Mouse (Mus musculus): Measurements from ENCODE around the gene Slc26a3. TPM values are rescaled to one million over a fixed set of nuclear protein-coding genes. Genes with fewer than 3 reads are reported as not detected.
"Not testable (repeated sequence)": the region's sequence is repeated elsewhere in the genome, so short reads cannot be mapped to it uniquely, and the experiment has no call there.

Gene Slc26a3
- total and polyA plus RNA-seq, 2 experiments, result 0.09 to 0.37 TPM

- H3K4me3 ChIP-seq (ENCODE audit: insufficient read depth, low read depth, low read length); H3K79me2 ChIP-seq (ENCODE audit: control insufficient read depth, insufficient read depth, low read length); H3K27ac ChIP-seq (replicated peaks; ENCODE audit: insufficient read depth, low read depth, low read length); H3K36me3 ChIP-seq (ENCODE audit: control insufficient read depth, insufficient read depth, low read length); H3K9ac ChIP-seq (ENCODE audit: low read depth, low read length); H3K27me3 ChIP-seq (ENCODE audit: control insufficient read depth, insufficient read depth, low read length); H3K4me1 ChIP-seq (ENCODE audit: control insufficient read depth, insufficient read depth, low read length); DNase-seq (ENCODE audit: extremely low read depth, low read depth, low spot score): not testable (repeated sequence)
- WGBS, result 42% methylated on average over 3 of the region's 3 CpGs
- TF ChIP-seq CTCF (IDR thresholded peaks at IDR 0.05; ENCODE audit: low read depth, low read length), result peak; percentile 68
These were observed 69.6 kb downstream of the Slc26a3 start for GRCm38 (mm10) chr12:31460270-31460669.

GRCm38 (mm10) chr12:31461371-31461770 is 70.7 kb downstream of the Slc26a3 start:
- no peaks in the 10 kb centered on the region for H3K27me3 ChIP-seq (ENCODE audit: control insufficient read depth, insufficient read depth, low read length)
- H3K79me2 ChIP-seq (ENCODE audit: control insufficient read depth, insufficient read depth, low read length), result no peaks in the 10 kb centered on the region
- H3K9ac ChIP-seq (ENCODE audit: low read depth, low read length), result no peak overlapping the region
- H3K36me3 ChIP-seq (ENCODE audit: control insufficient read depth, insufficient read depth, low read length), result no peaks in the 10 kb centered on the region
- TF ChIP-seq CTCF (IDR thresholded peaks at IDR 0.05; ENCODE audit: low read depth, low read length) (no peak), POLR2A (IDR thresholded peaks at IDR 0.05; ENCODE audit: extremely low read depth, insufficient read depth, low read length) (no peak)
- no peak overlapping the region for H3K27ac ChIP-seq (replicated peaks; ENCODE audit: insufficient read depth, low read depth, low read length)
- H3K4me3 ChIP-seq (ENCODE audit: insufficient read depth, low read depth, low read length), result no peak overlapping the region
- DNase-seq (ENCODE audit: extremely low read depth, low read depth, low spot score), result no peak
- H3K4me1 ChIP-seq (ENCODE audit: control insufficient read depth, insufficient read depth, low read length), result no peaks in the 10 kb centered on the region
- 93% methylated on average over 9 of the region's 9 CpGs for WGBS

GRCm38 (mm10) chr12:31462615-31463014 is 71.9 kb downstream of the Slc26a3 start:
- H3K36me3 ChIP-seq (ENCODE audit: control insufficient read depth, insufficient read depth, low read length), result no peaks in the 10 kb centered on the region
- no peak overlapping the region for H3K27ac ChIP-seq (replicated peaks; ENCODE audit: insufficient read depth, low read depth, low read length)
- H3K9ac ChIP-seq (ENCODE audit: low read depth, low read length), result no peak overlapping the region
- DNase-seq (ENCODE audit: extremely low read depth, low read depth, low spot score), result no peak
- 83% methylated on average over 4 of the region's 4 CpGs for WGBS
- H3K4me3 ChIP-seq (ENCODE audit: insufficient read depth, low read depth, low read length), result no peak overlapping the region
- H3K79me2 ChIP-seq (ENCODE audit: control insufficient read depth, insufficient read depth, low read length), result no peaks in the 10 kb centered on the region
- H3K4me1 ChIP-seq (ENCODE audit: control insufficient read depth, insufficient read depth, low read length), result no peaks in the 10 kb centered on the region
- no peaks in the 10 kb centered on the region for H3K27me3 ChIP-seq (ENCODE audit: control insufficient read depth, insufficient read depth, low read length)
- TF ChIP-seq CTCF (IDR thresholded peaks at IDR 0.05; ENCODE audit: low read depth, low read length) (no peak), POLR2A (IDR thresholded peaks at IDR 0.05; ENCODE audit: extremely low read depth, insufficient read depth, low read length) (no peak)

GRCm38 (mm10) chr12:31478182-31478581 is 87.5 kb downstream of the Slc26a3 start:
- not testable (repeated sequence) for DNase-seq (ENCODE audit: extremely low read depth, low read depth, low spot score)
- 96% methylated on average over 5 of the region's 6 CpGs for WGBS

GRCm38 (mm10) chr12:31486431-31486830 is 95.8 kb downstream of the Slc26a3 start:
- H3K4me3 ChIP-seq (ENCODE audit: insufficient read depth, low read depth, low read length), result no peak overlapping the region
- H3K27me3 ChIP-seq (ENCODE audit: control insufficient read depth, insufficient read depth, low read length), result no peaks in the 10 kb centered on the region
- no peak overlapping the region for H3K27ac ChIP-seq (replicated peaks; ENCODE audit: insufficient read depth, low read depth, low read length)
- H3K4me1 ChIP-seq (ENCODE audit: control insufficient read depth, insufficient read depth, low read length), result no peaks in the 10 kb centered on the region
- H3K36me3 ChIP-seq (ENCODE audit: control insufficient read depth, insufficient read depth, low read length), result peaks cover 32% of the 10 kb centered on the region
- WGBS, result 44% methylated on average over 6 of the region's 6 CpGs
- TF ChIP-seq POLR2A (IDR thresholded peaks at IDR 0.05; ENCODE audit: extremely low read depth, insufficient read depth, low read length) (no peak), CTCF (IDR thresholded peaks at IDR 0.05; ENCODE audit: low read depth, low read length) (no peak)
- H3K9ac ChIP-seq (ENCODE audit: low read depth, low read length), result no peak overlapping the region
- peak; percentile 32 for DNase-seq (ENCODE audit: extremely low read depth, low read depth, low spot score)
- no peaks in the 10 kb centered on the region for H3K79me2 ChIP-seq (ENCODE audit: control insufficient read depth, insufficient read depth, low read length)

More at GRCm38 (mm10) chr12:31478182-31478581, 87.5 kb downstream of the Slc26a3 start:
- H3K4me3 ChIP-seq (ENCODE audit: insufficient read depth, low read depth, low read length); H3K27me3 ChIP-seq (ENCODE audit: control insufficient read depth, insufficient read depth, low read length); H3K36me3 ChIP-seq (ENCODE audit: control insufficient read depth, insufficient read depth, low read length); H3K79me2 ChIP-seq (ENCODE audit: control insufficient read depth, insufficient read depth, low read length); H3K9ac ChIP-seq (ENCODE audit: low read depth, low read length); H3K4me1 ChIP-seq (ENCODE audit: control insufficient read depth, insufficient read depth, low read length); H3K27ac ChIP-seq (replicated peaks; ENCODE audit: insufficient read depth, low read depth, low read length): not testable (repeated sequence)

GRCm38 (mm10) chr12:31498936-31499313 is 108.3 kb downstream of the Slc26a3 start:
- WGBS, result under 1% methylated on average over 25 of the region's 25 CpGs

More at GRCm38 (mm10) chr12:31498936-31499313, 108.3 kb downstream of the Slc26a3 start:
- TF ChIP-seq POLR2A (IDR thresholded peaks at IDR 0.05; ENCODE audit: extremely low read depth, insufficient read depth, low read length) (no peak), CTCF (IDR thresholded peaks at IDR 0.05; ENCODE audit: low read depth, low read length) (no peak)
- DNase-seq (ENCODE audit: extremely low read depth, low read depth, low spot score), result no peak
- Histone ChIP-seq H3K9ac (ENCODE audit: low read depth, low read length) (peak overlapping the region; percentile 90), H3K27ac (replicated peaks; ENCODE audit: insufficient read depth, low read depth, low read length) (no peak overlapping the region; the same call in 1 of the 2 replicates), H3K27me3 (ENCODE audit: control insufficient read depth, insufficient read depth, low read length) (no peaks in the 10 kb centered on the region), H3K4me3 (ENCODE audit: insufficient read depth, low read depth, low read length) (peak overlapping the region; percentile 92), H3K36me3 (ENCODE audit: control insufficient read depth, insufficient read depth, low read length) (peaks cover 5% of the 10 kb centered on the region), H3K4me1 (ENCODE audit: control insufficient read depth, insufficient read depth, low read length) (peaks cover 11% of the 10 kb centered on the region; the same call in 1 of the 2 replicates), H3K79me2 (ENCODE audit: control insufficient read depth, insufficient read depth, low read length) (peaks cover 14% of the 10 kb centered on the region; the same call in 1 of the 2 replicates)

All from liver, adult 2 months (tissue).